Mouse (Mus musculus): ENCODE measurements at regions not wholly inside any gene's neighbourhood (a gene's known extent, or its start where the extent isn't known, plus 50 kb on each side); places are given as distances from the start of the nearest gene placed in this dataset.
A peak's percentile ranks its signal among the peaks of the same experiment; 100 is the strongest.

DNA sequence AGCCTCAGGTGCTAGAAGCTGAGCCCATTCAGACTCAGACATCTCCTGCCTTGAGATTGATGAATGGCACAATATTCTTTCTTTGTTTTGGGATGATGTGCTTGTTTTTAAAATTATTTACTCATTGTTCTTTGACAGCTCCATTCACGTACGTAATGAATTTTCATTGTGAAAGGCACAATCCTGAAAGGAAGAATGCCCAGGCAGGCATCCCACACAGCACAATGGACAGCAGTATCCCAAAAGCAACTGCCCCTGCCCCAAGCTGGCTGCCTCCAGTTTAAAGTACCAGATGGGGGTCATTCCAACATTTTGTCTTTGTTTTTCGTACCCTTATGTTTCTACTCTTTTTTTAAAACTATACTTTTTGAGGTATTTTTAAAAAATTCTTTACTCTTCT is 210.9 kb upstream of the St8sia2 start:
- DNase-seq: no peak

DNA sequence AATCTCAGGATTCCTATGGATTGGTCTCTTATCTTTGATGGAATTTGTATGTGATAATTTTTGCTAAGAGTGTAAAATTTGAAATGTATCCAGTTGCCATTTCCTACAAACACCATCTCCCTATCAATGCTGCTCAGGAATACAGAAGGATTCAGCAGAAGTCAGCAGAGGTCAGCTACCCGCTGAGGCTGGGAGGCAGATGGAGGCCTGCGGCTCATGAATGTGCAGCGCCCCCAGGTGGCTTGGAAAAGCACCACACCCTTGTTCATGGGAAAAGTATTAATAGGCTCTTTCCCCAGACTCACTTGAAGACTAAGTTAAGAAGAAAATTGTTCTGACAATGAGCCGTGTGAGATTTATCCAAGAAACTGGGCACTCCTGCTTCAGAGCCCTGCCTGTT is 187.2 kb upstream of the St8sia2 start:
- no peak for DNase-seq

DNA sequence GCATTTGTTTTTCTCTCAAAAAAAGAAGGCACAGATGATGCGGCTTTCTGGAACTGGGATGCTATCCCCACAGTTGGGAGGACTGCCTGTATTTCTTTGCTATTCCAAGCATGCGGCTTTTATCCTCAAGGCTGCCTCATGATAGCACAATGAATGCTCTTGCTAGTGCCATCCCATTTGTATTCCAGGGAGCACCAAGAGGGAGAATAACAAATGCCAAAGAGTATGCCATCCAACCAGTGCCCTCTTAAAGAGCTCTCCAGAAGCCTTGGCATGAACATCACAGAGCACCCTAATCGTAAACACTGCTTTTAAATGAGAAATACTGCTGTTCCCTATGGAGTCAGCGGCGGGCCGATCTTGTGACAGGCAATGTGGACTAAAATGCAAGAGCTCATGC is 185.3 kb upstream of the St8sia2 start:
- peak; percentile 16 for DNase-seq

DNA sequence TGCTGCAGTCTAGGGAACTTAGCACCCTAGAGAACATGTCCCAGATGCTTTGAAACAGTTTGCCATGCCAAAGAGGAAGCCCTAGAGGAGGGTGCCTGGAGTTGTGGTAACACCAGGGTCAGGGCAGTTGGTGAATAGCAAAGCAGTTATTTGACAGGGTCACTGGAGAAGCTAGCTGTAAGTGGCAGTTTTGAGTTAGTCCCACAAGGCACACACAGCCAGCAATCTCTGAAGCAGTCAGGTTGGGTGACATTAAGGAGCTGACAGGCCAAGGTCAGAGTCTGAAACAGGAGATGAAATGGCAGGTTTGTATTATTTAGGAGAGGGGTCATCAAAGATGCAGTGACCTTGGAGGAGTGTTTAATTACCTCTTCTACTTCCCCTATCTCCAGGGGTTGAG is 171.2 kb upstream of the St8sia2 start:
- no peak for DNase-seq

DNA sequence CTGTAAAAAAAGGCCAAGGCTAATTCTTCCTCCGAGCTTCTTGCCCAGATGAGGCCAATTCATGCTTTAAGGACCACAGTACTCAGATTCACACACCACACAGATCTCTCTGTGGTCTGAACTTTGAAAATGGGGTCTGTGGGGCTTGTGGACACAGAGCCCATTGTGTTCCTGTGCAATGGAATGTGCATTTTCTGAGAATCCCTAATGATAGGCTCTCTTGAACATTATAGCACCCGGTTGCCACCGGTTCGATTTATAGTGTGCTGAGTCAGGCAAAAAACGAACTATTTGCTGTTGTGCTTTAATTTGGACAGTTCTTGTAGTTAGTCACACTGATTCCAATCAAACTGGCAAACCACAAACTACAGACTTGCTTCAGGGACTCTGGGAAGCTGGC is 160.7 kb upstream of the St8sia2 start:
- DNase-seq: no peak

DNA sequence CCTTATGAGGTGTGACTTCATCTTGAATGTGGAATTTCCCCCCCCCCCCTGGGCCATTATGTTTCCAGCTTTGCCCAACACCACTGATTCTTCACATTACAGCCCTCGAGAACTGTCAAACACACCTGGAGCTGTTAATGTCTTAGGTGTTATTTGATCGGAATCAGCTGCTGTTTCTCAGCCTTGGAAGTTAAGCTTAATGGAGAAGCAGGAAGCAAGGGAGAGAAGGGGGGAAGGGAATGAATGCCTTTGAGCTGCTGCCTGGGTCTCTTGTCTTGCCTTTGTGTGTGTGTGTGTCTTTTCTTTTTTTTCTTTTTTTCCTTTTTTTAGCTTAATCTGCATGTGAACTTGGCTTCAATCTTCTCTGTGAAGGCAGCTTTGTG is 159.7 kb upstream of the St8sia2 start:
- DNase-seq: no peak

DNA sequence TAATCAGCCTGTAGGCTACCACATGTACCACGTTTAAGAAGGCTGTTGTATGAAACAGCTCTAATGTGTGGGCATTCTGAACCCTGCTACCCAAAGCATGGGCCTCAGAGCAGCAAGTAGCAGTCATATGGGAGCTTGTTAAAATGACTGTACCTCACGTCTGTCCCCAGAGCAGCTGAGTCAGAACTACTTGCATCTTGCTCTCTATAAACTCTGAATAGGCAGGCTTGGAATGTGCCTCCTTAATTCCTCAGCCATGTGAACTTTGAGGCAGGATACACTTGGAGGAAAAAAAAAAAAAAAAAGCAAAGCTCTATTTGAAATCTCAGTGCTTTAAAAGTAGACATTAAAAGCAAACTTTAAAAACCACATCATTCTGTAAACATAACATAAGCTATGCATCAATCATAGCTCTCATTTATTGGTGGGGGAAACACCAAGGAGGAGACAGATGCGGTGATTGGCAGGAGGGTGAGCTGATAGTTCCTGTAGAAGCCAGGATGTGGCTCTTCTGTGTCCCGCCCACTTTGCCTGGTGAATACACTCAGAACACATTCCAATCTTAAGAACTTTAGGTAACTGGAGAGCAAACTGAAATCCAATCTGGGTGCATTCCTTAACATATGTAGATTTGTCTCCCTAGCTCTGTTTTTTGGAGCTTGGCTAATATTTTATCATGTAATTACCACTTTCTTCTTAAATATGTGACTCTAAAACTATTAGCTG is 159.2 kb upstream of the St8sia2 start:
- DNase-seq: no peak

DNA sequence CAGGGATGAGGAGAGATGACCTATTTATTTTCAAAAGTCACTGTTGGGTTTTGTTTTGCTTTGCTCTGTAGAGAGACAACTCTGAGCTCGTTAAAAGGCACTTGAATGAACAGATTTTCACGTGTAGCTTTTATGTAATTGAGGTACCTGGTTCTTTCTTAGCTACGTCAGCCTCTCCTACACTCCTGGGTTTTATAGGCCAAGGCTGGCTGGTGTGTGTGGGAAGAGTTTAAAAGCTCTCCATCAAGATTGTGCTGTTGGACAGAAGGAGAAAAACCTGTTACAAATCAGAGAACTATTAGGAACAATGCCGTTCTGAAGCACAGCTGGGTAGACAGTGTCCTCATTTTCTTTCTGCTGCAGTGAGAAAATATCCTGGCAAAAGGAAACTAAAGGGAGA is 138.1 kb upstream of the St8sia2 start:
- DNase-seq: no peak

DNA sequence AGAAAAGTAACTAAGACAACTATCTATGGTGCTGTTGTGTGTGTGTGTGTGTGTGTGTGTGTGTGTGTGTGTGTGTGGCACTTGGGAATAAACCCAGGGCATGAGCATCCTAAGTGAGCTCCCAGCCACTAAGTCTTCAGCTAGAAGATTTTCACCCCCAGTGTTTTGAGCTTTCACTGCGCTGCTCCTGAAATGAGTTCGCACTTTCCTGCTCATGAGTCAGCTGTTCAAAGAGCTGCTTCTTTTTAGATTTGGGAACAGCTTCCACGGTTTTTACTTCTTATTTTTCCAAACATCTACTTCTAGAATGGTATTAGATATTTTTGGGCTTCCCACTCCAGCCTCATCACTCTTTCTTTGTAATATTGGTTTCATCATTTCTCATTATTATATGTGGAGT is 129.7 kb upstream of the St8sia2 start:
- no peak for DNase-seq

DNA sequence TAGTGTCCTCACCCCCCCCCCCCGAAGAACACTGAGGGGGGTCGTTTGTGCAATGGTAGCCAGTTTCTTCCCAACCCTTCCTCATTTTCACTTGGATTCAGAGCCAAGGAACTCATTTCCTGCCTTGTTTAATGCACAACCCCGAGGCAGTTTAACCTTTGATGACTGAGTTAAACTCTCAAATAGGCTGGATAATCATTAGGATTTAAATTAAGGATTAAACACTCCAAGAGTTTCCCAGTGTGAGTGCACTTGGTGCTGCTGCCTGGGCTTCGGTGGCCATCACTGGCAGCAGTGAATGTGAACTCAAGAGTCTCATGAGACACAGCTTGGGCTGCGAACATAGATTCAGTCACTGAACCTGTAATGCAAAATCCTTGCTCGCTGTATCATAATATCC is 124.7 kb upstream of the St8sia2 start:
- no peak for DNase-seq

DNA sequence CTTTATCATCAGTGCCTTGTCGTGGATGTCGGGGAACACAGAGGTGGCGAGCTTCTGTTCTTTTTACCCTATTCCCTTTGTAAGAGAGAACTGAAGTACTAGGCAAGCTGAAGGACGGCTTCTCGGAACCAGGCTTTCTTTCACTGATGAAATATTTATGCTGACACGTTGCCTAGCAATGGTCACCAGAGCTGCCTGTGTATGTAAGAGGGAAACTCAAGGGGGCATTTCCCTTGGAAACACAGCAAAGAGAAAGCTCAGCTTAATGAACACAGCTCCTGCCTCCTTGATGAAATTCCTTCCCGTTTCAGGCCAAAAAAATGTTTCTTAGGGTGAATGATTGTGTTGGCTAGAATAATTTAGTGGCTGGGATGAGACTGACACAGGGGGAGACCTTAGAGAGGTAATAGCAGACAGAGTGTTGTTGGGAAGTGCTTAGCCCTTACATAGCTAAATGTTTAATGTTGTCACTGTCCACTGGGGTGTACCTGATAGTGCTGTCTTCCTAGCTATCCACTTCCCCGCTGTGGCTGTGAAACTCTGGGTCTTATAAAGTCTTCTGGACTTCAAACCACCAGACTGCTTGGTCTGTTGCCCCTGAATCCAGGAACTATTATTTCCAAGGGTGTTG is 116.8 kb upstream of the St8sia2 start:
- peak; percentile 32 for DNase-seq

DNA sequence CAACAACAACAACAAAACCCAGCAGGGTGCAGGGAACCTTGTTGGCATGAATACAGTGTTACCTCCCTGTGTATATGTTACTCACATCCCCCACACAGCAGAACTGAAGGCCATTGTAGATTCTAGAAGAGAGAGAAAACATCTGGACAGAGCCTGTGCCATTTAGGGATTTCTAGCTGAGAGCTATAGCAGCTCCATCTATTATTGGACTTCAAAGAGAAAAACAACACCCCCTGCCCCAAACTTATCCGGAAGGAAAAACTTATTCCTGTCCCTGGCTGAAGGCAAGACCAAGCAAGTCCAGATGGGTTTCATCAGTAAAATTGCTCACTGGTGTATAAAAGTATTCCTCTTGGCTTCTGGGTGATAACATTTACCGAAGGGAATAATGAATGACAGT is 98.6 kb upstream of the St8sia2 start:
- no peak for DNase-seq

DNA sequence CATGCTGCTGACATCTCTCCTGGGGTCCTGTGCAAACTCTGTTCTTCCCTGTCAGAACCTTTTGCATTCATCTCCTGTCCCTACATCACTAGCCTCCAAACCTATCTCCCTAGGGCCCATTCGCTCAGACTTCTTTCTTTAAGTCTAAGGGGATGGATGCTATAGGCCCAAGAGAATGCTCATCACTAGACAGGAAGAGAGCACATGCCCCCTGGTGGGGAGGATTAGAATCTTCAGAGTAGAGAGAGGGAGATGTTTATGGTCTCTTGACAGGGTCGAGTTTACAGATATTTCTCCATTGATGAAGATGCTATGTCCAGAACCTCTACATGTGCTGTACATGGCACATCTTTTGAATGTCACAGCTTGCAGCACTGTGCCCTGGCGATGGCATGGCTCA is 94.9 kb upstream of the St8sia2 start:
- peak; percentile 9 for DNase-seq

DNA sequence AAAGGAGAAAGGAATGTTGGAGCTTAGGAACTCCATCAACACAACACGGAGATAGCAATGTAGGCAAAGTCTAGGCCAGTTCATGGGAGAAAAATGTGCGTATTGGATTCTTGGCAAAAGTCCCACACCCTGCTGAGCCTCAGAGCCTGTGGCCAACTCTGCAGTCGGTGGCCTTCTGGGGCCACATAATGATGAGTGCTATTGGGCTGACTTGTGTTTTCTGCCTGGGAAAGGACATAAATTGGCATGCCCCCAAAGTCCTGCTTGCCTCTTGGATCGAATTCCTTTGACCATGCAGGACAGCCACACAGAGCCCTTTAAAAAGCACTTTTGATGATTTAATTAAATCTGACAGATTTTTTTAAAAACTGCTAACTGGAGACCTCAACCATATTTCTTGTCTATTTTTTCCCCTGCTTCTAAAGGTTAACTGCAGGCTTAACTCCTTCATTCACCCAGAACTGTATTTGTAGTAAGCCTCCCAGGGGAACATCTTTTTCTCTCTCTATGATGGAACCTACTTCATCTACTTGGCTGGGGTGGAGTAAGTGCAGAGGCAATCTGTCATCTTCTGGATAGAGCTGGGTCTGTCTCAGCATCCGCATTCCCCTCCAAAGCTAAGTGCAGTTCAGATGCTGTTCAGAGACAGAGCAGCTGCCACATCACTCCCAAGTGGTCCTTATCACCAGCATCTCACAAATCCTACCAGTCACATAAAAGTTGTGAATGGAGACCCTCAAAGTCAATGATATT is 93.9 kb upstream of the St8sia2 start:
- DNase-seq: peak; percentile 16

DNA sequence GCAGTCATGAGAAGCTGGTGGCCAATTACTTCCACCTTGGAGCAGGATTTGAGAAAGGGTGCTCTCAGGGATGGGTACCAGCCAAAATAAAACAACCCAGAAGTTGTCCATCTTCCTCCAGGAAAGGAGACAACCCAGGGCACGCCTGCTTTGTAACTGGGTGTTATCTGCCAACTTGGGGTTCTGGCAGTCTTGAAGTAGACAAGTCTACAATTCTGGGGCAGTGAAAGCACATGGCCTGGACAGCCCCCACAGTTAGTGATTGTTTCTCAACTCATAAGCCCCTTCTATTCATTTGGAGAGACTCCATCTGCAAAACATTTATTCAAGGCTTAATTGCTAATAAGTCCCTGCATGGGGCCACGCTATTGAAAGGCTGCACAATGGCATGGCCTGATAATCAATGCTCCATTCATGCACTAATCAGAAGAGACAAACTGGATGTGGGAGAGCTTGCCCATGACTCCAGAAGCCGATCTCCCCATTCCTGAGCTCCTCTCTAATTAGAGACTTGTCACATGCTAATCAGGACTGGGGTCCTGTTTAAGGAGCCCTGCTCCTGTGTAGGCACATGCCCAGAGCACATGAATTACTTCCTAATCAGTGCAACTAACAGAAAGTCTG is 78.0 kb upstream of the St8sia2 start:
- DNase-seq: peak; percentile 57

DNA sequence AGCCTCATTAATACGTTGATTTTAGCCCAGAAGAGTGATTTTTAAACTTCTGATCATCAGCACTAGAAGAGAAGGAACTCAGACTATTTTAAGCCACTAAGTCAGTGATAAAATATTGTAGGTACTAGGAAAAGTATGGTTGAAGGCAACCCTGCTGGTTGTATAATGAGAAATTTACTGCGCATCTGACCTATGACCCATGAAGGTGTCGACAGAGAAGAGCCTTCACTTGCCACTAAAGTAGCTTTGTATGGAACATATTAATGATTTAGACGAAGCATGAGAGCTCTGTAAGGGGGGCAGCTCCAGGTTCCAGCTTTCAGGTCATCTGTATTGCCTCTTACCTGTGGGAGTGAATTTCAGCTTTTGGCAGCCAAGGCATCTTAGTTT is 67.4 kb upstream of the St8sia2 start:
- DNase-seq: no peak

DNA sequence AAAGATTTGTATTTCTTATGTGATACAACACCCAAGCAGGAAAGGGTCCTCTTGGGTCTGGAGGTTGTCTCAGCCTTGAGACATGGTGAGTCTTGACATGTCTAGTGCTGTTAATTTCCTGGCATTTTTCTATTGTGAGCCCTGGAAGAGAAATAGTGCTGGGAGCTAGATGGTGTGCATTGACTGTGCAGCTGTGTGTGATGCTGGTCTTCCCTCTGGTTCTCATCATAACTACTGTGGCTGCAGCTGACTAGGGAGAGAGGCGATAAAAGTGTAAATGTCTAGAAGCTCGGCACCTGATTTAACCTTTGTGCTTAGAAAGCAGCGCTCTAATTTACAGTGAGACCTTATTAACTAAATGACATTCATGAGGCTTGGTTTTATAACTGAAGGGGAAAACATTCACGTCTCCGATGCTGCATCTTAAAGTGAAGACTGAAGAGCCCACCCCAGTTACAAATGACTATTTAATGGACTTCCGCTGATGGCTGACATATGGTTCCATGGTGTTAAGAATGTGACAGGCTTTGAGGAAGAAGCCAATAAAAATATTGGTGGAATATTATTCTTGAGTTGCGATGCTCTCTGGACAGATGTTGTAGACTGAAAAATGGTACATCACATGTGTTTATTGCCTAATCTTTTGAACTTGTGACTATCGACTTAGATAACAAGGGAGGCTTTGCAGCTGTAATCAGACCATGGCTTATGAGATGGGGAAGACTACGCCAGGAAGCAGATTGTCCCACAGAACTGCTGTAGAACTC is 66.8 kb upstream of the St8sia2 start:
- DNase-seq: no peak

DNA sequence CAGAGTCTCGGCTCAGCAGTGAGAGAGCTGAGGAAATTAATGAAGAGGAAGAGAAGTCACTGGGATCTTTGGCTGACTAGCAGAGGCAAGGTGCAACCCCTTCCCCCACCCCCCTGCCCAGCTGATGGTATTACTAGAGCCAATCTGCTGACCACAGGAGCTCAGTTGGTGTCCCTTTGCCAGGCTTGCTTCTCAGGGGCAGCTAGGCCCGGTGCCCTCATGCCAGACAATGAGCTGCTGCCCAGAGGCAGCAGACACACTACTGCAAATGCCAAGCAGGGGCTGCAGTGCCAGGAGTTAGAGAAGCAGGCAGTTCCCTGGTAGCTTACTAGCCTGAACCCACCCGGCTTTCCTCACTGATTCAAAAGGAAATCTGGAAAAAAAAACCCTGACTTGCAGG is 59.1 kb upstream of the St8sia2 start:
- DNase-seq: no peak

DNA sequence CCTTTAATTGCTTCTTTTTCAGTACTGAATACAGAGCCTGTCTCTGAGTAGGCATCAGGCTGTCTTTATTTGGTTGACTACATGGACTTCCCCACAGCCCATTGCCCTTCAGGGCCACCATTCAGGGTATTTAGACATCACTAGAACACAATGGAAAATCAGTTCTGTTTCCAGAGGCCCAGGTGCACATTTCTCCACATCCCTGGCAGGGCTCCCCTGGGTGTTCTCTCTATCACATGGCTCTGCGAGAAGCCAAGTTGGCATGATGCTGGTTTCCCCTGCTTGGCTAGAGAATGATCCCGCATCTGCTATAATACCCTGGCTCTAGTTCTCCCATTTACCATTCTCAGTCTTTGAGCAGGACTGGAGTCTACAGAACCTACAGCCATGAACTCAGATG is 57.3 kb upstream of the St8sia2 start:
- DNase-seq: no peak

DNA sequence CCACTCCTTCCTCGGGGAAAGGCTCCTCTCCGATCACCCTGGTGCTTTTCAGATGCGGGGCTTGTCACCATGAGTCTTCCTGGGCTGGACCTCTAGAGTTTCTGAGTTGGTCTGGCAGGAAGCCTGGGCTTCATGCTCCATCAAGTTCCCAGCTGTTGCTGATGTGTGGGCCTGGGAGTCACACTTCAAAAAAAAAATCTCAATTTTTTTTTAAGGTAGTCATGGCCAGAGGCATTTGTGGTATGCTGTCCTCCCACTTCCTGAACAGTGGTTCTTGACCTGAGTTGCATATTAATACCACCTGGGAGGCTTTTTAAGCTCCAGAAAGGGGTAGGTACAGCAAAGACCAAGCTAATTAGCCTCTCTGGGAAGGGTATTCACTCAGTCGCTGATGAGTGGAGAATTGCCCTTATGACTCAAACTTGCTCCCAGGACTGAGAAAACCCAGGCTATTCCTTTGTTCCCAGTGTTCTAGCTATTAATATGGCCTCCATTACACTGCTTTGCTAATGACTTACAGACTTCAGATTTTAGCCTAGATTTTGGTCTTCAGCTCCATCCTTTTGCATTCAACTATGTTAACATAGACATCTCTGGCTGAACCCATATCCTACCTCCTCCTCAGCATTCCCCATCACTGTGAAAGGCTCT is 52.1 kb upstream of the St8sia2 start:
- no peak for DNase-seq

Data from layer of hippocampus, adult 9-11 months (tissue).